Mouse (Mus musculus) cortical plate, adult 2 months (tissue): ENCODE results near the gene Heatr5b. TPM values are rescaled to one million over a fixed set of nuclear protein-coding genes. Genes with fewer than 3 reads are reported as not detected.
"Not testable (repeated sequence)": the region's sequence is repeated elsewhere in the genome, so short reads cannot be mapped to it uniquely, and the experiment has no call there.

Experiments
- H3K27ac ChIP-seq: fragments of 200-500 bp; 2 replicates; pipeline ENCODE4 v1.5.1; 2012; ENCODE audit warnings: low read length, control low read depth, inconsistent platforms; ENCODE audit not compliant: insufficient read depth
- H3K4me1 ChIP-seq: fragments of 200-500 bp; 2 replicates; pipeline ENCODE4 v1.6.1; 2011; ENCODE audit warnings: low read length; ENCODE audit not compliant: control insufficient read depth, insufficient read depth
- H3K4me3 ChIP-seq: fragments of 200-500 bp; 2 replicates; pipeline ENCODE4 v1.5.1; 2011; ENCODE audit warnings: mild to moderate bottlenecking, low read length, control low read depth; ENCODE audit not compliant: insufficient read depth
- CTCF ChIP-seq: fragments of 200-500 bp; IDR thresholded peaks from 2 replicates; pipeline ENCODE4 v1.5.1; 2011; ENCODE audit warnings: mild to moderate bottlenecking, control low read depth, low read length; ENCODE audit not compliant: insufficient read depth; ENCODE audit errors: extremely low read depth
- POLR2A ChIP-seq: fragments of 200-500 bp; IDR thresholded peaks from 2 replicates; pipeline ENCODE4 v1.6.1; 2011; ENCODE audit warnings: mild to moderate bottlenecking, low read length, control low read depth; ENCODE audit not compliant: insufficient read depth; ENCODE audit errors: extremely low read depth
- polyA plus RNA-seq: library from polyadenylated mRNA; depleted of rRNA; stranded (reverse); fragments of >200 nt; gene quantifications from 2 replicates; pipeline ENCODE4 v1.2.3, GENCODE M21; 2012

The Heatr5b gene
- polyA plus RNA-seq, 1 experiment = 30.5 TPM

GRCm38 (mm10) chr17:78809582-78809981, 25.6 kb downstream of the Heatr5b start:
- no peak overlapping the region for H3K27ac ChIP-seq
- TF ChIP-seq CTCF (no peak), POLR2A (no peak)
- no peaks in the 10 kb centered on the region for H3K4me1 ChIP-seq
- H3K4me3 ChIP-seq = no peak overlapping the region

DNA sequence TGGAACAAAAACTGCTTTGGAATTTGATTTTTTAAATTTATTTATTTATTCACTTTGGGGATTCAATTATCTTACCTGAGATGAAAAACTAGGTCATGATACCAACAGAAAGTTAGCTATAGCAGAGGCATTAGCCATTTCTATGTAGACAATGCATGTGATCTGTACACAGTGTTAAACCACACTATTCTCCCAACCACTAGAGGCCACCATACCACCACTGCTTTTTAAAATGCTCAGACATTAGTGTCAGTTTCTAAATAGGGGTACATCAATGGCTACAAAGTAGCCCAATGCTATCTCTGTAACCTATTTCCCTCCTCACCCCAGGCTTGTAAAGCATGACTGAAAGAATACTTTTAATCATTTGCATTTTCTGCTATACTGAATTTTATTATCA, 26.1 kb downstream of the Heatr5b start:
- Histone ChIP-seq H3K4me1 (no peaks in the 10 kb centered on the region), H3K4me3 (no peak overlapping the region), H3K27ac (no peak overlapping the region)
- no peak for TF ChIP-seq CTCF
- TF ChIP-seq POLR2A = no peak

GRCm38 (mm10) chr17:78797222-78797621, 37.9 kb downstream of the Heatr5b start:
- Histone ChIP-seq H3K4me3 (no peak overlapping the region), H3K4me1 (no peaks in the 10 kb centered on the region; the same call in 1 of the 2 replicates), H3K27ac (no peak overlapping the region)
- TF ChIP-seq CTCF (no peak), POLR2A (no peak)

GRCm38 (mm10) chr17:78794390-78794789, 40.8 kb downstream of the Heatr5b start:
- Histone ChIP-seq H3K4me3 (no peak overlapping the region), H3K27ac (no peak overlapping the region), H3K4me1 (no peaks in the 10 kb centered on the region; the same call in 1 of the 2 replicates)
- TF ChIP-seq POLR2A (no peak), CTCF (no peak)

DNA sequence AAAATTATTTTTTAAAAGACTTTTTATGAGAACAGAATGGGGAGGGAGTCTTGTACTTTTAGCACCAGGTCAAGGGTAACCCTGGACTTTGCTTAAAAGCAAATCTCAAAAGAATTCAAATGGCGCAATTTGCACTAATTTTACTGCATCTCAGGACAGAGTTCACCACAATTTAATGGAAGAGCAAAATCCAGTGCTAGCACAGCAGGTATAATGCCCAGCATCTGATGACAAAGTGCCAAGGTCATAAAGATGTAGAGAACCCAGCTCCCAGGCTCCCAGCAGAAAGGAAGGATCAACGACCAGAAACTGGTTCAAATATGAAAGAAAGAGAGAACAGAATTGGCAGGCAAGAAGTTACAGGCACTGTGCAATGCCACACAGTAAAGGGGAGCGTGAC, 43.0 kb downstream of the Heatr5b start:
- TF ChIP-seq CTCF (no peak), POLR2A (no peak)
- H3K4me3 ChIP-seq = no peak overlapping the region
- no peaks in the 10 kb centered on the region; the same call in 1 of the 2 replicates for H3K4me1 ChIP-seq
- H3K27ac ChIP-seq = no peak overlapping the region

GRCm38 (mm10) chr17:78791690-78792070, 43.5 kb downstream of the Heatr5b start:
- H3K4me1 ChIP-seq = no peaks in the 10 kb centered on the region; the same call in 1 of the 2 replicates
- H3K4me3 ChIP-seq = no peak overlapping the region
- TF ChIP-seq CTCF = no peak
- TF ChIP-seq POLR2A = no peak
- no peak overlapping the region for H3K27ac ChIP-seq

GRCm38 (mm10) chr17:78791068-78791689, 44.0 kb downstream of the Heatr5b start:
- TF ChIP-seq POLR2A (no peak), CTCF (no peak)
- Histone ChIP-seq H3K27ac (no peak overlapping the region), H3K4me3 (no peak overlapping the region), H3K4me1 (no peaks in the 10 kb centered on the region; the same call in 1 of the 2 replicates)

GRCm38 (mm10) chr17:78788273-78788672, 46.9 kb downstream of the Heatr5b start:
- H3K27ac ChIP-seq, H3K4me3 ChIP-seq, H3K4me1 ChIP-seq: not testable (repeated sequence)

DNA sequence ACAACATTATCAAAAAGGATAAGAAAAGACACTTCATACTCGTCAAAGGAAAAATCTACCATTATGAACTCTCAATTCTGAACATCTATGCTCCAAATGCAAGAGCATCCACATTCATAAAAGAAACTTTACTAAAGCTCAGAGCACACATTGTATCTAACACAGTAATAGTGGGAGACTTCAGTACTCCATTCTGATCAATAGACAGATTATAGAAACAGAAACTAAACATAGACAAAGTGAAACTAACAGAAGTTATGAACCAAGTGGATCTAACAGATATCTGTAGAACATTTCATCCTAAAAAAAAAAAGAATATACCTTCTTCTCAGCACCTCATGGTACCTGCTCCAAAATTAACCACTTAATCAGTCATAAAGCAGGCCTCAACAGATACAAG, 56.4 kb downstream of the Heatr5b start:
- no peak overlapping the region for H3K4me3 ChIP-seq
- TF ChIP-seq CTCF = no peak
- no peak for TF ChIP-seq POLR2A
- H3K4me1 ChIP-seq = no peaks in the 10 kb centered on the region
- H3K27ac ChIP-seq = no peak overlapping the region

- H3K4me1 ChIP-seq = 0 out of 2 replicates have a peak, but pooled peaks cover 3% of the 10 kb centered on the region
- H3K4me3 ChIP-seq = no peak overlapping the region
- H3K27ac ChIP-seq = no peak overlapping the region
- no peak for TF ChIP-seq POLR2A
- no peak for TF ChIP-seq CTCF
These were observed 62.8 kb downstream of the Heatr5b start for GRCm38 (mm10) chr17:78772317-78772716.
